Mouse (Mus musculus): ENCODE measurements at regions not wholly inside any gene's neighbourhood (a gene's known extent, or its start where the extent isn't known, plus 50 kb on each side); places are given as distances from the start of the nearest gene placed in this dataset.

DNA sequence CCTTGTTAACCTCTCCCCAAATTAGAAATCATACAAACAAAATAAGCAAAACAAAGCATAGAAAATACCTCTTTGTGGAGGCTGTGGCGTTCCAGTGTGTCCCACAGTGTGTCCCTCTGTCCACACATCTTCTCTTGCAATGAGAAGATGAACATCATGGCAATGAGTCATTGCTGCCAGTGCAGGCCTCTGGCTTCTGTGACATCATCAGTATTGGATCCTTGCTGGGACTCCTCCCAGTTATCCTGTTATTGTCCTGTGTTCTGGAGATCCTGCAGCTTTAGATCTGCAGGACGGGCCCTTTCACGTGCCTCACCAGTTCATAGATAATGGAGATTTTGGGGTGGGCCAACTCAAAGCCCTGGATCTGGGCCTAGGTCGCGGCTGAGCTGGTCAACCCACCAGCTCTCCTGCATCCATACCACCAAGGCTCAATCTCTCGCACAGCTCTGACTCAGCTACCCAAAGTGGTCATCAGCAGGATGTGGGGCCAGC lies 80.9 kb downstream of the Tmem212 start:
- no peak overlapping the region for H3K4me3 ChIP-seq (ENCODE audit: insufficient read depth, low read length)
- H3K4me1 ChIP-seq (ENCODE audit: control insufficient read depth, insufficient read depth, low read length) = no peaks in the 10 kb centered on the region
- TF ChIP-seq POLR2A (IDR thresholded peaks at IDR 0.05; ENCODE audit: extremely low read depth, insufficient read depth, low read length) (no peak), CTCF (IDR thresholded peaks at IDR 0.05; ENCODE audit: extremely low read depth, insufficient read depth, low read length) (no peak)
- no peak overlapping the region for H3K27ac ChIP-seq (ENCODE audit: insufficient read depth, low read length)

DNA sequence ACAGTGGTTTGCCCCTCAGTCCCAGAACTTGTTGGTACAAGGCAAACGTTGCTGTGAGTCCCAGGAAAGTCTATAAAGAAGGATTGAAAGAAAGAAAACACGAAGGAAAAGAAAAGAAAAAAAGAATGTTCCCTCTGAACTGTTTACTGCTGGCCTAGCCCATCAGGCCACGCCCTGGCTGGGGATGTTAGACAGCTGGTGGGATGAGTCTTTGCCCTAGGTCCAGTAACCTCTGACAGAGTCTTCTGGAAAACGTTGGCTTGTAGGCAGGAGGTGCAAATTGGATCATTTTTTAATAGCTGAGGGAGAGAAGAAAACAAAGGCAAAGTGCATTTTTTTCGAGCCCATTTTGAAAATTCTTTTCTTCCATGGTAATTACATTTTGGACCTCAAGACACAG lies 91.9 kb downstream of the Tmem212 start:
- Histone ChIP-seq H3K27ac (ENCODE audit: insufficient read depth, low read length) (no peak overlapping the region), H3K4me1 (ENCODE audit: control insufficient read depth, insufficient read depth, low read length) (no peaks in the 10 kb centered on the region), H3K4me3 (ENCODE audit: insufficient read depth, low read length) (no peak overlapping the region)
- TF ChIP-seq CTCF (IDR thresholded peaks at IDR 0.05; ENCODE audit: extremely low read depth, insufficient read depth, low read length) (no peak), POLR2A (IDR thresholded peaks at IDR 0.05; ENCODE audit: extremely low read depth, insufficient read depth, low read length) (no peak)

DNA sequence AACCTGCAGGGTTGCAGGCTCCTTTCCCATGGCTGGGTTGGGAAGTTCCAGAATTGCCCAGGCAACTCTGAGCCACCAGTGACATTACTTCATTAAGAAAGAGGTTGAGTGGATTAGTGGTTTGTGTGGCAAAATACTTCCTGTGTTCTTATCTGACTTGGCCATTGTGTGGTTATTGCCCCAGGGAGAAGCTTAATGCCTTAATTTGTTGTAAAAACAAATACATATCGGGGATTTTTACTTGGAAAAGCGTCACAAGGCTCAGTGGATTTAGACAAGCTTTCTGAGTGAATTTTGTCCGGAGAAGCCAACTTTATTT lies 80.5 kb upstream of the Fndc3b start:
- Histone ChIP-seq H3K4me3 (ENCODE audit: insufficient read depth, low read length) (no peak overlapping the region), H3K4me1 (ENCODE audit: control insufficient read depth, insufficient read depth, low read length) (no peaks in the 10 kb centered on the region), H3K27ac (ENCODE audit: insufficient read depth, low read length) (no peak overlapping the region)
- TF ChIP-seq CTCF (IDR thresholded peaks at IDR 0.05; ENCODE audit: extremely low read depth, insufficient read depth, low read length) (no peak), POLR2A (IDR thresholded peaks at IDR 0.05; ENCODE audit: extremely low read depth, insufficient read depth, low read length) (no peak)

DNA sequence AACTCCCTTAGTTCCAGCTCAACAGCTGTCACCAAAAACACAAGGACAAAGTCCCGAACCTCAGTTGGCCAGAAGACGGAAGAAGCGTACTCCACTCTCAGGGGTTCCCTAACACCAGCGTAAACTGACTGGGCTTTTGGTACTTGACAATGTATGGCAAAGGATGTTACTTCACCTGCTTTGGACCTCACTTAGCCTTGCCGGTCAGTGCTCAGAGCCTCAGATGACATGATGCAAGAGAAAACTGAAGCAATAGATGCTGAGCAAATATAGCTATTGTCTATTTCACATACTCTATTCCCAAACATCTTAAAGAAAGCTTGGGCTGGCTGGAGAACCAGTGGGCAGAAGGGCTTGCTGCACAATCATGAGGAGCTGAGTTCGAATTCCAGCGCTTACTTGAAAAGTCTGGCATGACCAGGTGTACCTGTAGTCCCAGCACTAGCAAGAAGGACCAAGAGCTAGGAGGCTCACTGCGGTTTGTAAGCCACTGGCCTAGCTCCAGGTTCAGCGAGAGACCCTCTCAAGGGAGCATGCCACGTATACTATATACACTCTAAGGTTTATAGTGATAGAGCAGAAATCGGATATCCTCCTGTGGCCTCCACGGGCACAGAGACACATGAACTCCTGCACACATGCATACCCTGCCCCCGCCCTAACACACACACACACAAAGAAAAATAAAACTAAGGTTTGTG lies 80.0 kb upstream of the Fndc3b start:
- H3K4me1 ChIP-seq (ENCODE audit: control insufficient read depth, insufficient read depth, low read length) = no peaks in the 10 kb centered on the region
- TF ChIP-seq POLR2A (IDR thresholded peaks at IDR 0.05; ENCODE audit: extremely low read depth, insufficient read depth, low read length) = no peak
- no peak for TF ChIP-seq CTCF (IDR thresholded peaks at IDR 0.05; ENCODE audit: extremely low read depth, insufficient read depth, low read length)
- no peak overlapping the region for H3K4me3 ChIP-seq (ENCODE audit: insufficient read depth, low read length)
- H3K27ac ChIP-seq (ENCODE audit: insufficient read depth, low read length) = no peak overlapping the region

DNA sequence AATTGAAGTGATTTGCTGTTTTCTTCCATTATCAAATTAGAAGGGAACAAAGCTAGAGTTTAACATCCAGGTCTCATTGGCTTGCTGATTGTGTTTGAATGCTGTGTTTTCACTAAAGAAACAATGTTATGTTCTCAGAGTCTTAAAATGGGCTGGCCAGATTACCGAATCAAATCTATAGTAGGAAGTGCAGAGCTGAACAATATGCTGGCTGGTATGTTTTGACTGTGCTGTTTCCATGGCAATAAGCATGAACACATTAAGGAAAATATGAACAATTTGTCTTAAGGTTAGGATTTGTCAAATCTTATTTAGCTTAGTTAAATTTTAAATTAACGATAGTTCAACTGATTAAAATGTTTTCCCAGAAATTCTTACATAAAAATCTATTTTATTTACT lies 72.8 kb upstream of the Fndc3b start:
- no peak for TF ChIP-seq CTCF (IDR thresholded peaks at IDR 0.05; ENCODE audit: extremely low read depth, insufficient read depth, low read length)
- no peak for TF ChIP-seq POLR2A (IDR thresholded peaks at IDR 0.05; ENCODE audit: extremely low read depth, insufficient read depth, low read length)
- H3K27ac ChIP-seq (ENCODE audit: insufficient read depth, low read length) = no peak overlapping the region

DNA sequence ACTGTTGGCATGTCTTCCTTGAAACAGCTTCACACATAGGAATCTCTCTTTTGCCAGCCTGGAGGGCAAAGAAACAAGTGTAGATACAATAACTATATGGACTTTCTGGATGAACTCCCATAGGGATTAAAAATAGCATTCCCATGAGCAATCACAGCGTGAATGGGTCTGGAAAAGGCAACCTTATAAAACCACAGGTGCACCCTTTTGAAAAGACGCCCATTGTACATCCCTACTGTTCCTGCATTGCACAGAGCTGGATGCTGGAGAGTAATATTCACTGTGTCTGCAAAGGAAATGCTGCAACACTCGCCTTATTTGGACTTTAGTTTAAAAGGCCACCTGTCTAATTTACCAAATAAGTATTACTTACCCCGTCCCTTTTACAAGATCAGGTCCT lies 72.4 kb upstream of the Fndc3b start:
- TF ChIP-seq CTCF (IDR thresholded peaks at IDR 0.05; ENCODE audit: extremely low read depth, insufficient read depth, low read length) (no peak), POLR2A (IDR thresholded peaks at IDR 0.05; ENCODE audit: extremely low read depth, insufficient read depth, low read length) (no peak)
- Histone ChIP-seq H3K4me3 (ENCODE audit: insufficient read depth, low read length) (no peak overlapping the region), H3K4me1 (ENCODE audit: control insufficient read depth, insufficient read depth, low read length) (no peaks in the 10 kb centered on the region), H3K27ac (ENCODE audit: insufficient read depth, low read length) (no peak overlapping the region)

More for the DNA sequence above, 72.8 kb upstream of the Fndc3b start:
- Histone ChIP-seq H3K4me1 (ENCODE audit: control insufficient read depth, insufficient read depth, low read length) (no peaks in the 10 kb centered on the region), H3K4me3 (ENCODE audit: insufficient read depth, low read length) (no peak overlapping the region)

DNA sequence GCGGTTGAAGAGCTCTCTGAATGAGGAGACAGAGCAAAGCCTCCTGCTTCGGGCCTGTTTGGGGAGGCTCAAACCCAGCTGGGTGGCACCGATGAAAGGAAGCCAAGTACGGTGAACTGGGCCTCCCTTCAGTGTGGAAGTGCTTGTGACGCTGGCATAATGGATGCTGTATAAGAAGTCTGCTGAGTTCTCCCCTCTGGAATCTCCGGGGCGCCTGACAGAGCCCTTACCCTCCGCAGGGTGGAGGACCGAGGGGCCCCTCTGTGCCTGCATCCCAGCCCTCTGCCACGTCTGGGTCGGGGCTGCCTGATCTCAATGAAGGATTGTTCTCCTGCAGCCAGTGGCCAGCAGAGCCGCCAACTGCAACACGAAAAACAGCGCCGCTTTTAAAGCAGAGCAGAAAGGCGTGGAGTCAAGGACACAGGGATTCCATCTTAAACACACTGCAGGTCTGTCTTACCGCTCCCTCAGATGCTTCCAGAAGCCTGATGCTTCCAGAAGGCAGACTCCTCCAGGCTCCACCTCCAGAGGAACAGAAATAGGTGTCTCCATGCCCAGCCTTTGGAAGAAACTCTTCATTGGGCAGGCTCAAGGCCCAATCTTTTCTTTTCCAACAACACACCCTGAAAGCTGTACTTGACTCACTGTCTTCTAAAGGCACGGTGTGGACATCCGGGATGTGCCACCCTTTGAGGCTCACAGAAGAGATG lies 71.1 kb upstream of the Fndc3b start:
- no peaks in the 10 kb centered on the region for H3K4me1 ChIP-seq (ENCODE audit: control insufficient read depth, insufficient read depth, low read length)
- TF ChIP-seq POLR2A (IDR thresholded peaks at IDR 0.05; ENCODE audit: extremely low read depth, insufficient read depth, low read length) (0 out of 2 replicates have a peak, but pooled peaks have one; percentile 34), CTCF (IDR thresholded peaks at IDR 0.05; ENCODE audit: extremely low read depth, insufficient read depth, low read length) (no peak)
- H3K4me3 ChIP-seq (ENCODE audit: insufficient read depth, low read length) = no peak overlapping the region
- H3K27ac ChIP-seq (ENCODE audit: insufficient read depth, low read length) = no peak overlapping the region

DNA sequence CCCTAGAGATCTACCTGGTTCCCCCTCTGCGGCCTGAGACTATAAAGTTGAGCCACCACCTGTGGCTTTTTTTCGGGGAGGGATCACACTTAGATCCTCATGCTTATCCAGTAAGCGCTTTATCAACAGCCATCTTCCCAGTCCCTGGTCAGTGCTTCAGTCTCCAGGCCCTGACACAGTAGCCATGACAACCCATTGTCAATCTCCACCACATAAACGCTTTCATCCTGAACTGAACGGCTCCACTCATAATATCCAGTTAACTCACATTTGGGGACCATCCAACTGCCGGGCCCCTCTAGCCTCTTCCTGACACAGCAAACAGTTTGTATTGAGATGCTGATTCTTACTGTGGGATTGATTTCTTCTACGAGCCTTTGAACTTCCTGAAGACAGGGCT lies 68.8 kb upstream of the Fndc3b start:
- TF ChIP-seq POLR2A (IDR thresholded peaks at IDR 0.05; ENCODE audit: extremely low read depth, insufficient read depth, low read length) (no peak), CTCF (IDR thresholded peaks at IDR 0.05; ENCODE audit: extremely low read depth, insufficient read depth, low read length) (no peak)
- Histone ChIP-seq H3K4me3 (ENCODE audit: insufficient read depth, low read length) (no peak overlapping the region), H3K27ac (ENCODE audit: insufficient read depth, low read length) (no peak overlapping the region), H3K4me1 (ENCODE audit: control insufficient read depth, insufficient read depth, low read length) (no peaks in the 10 kb centered on the region)

DNA sequence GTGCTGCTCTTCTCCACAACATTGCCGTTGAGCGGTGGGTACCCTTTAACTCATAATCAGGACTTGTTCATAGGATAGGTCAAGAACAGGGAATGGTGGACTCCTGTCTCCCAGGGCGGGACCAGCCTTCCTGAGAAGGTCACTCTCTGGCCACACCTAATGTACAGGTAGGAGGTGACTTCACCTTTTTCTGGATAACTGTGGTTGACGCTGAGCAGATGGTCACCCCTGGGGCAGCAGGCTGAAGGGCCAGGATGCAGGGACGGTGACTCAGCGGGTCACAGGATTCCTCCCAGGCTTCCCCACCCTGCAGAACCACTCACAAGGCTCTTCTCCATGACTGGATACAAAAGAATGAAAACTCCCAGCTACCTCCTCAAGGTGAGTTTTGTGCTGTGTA lies 66.6 kb upstream of the Fndc3b start:
- H3K4me3 ChIP-seq (ENCODE audit: insufficient read depth, low read length) = no peak overlapping the region
- H3K27ac ChIP-seq (ENCODE audit: insufficient read depth, low read length) = no peak overlapping the region
- TF ChIP-seq POLR2A (IDR thresholded peaks at IDR 0.05; ENCODE audit: extremely low read depth, insufficient read depth, low read length) (no peak), CTCF (IDR thresholded peaks at IDR 0.05; ENCODE audit: extremely low read depth, insufficient read depth, low read length) (no peak)
- H3K4me1 ChIP-seq (ENCODE audit: control insufficient read depth, insufficient read depth, low read length) = no peaks in the 10 kb centered on the region

DNA sequence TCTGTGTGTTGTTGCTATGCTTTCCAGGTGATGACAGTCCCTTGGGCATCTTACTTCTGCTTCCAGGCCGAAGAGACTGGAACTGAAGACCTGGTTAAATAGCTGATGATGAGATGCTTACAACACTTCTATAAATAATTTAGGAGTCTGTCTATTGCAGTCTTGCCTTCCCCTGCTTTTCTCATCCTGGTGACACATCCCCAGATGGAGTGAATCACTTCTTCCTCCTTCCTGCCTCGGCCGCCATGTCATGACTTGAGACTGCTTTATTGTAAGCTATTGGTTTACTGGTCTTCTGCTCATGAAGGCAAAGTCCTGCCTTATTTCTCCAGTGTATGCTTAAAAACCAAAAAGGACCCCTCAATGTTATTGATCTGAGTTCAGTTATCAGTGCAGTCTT lies 62.1 kb upstream of the Fndc3b start:
- H3K4me1 ChIP-seq (ENCODE audit: control insufficient read depth, insufficient read depth, low read length) = no peaks in the 10 kb centered on the region
- no peak overlapping the region for H3K4me3 ChIP-seq (ENCODE audit: insufficient read depth, low read length)
- TF ChIP-seq CTCF (IDR thresholded peaks at IDR 0.05; ENCODE audit: extremely low read depth, insufficient read depth, low read length) (no peak), POLR2A (IDR thresholded peaks at IDR 0.05; ENCODE audit: extremely low read depth, insufficient read depth, low read length) (no peak)
- no peak overlapping the region for H3K27ac ChIP-seq (ENCODE audit: insufficient read depth, low read length)

Measured in cortical plate, adult 2 months (tissue).